ENCODE assay signal across 20 mouse cellular contexts in genomic region chr11:46386556-46386955, GRCm38 (mm10). TPM values are rescaled to one million over a fixed set of nuclear protein-coding genes. Genes with fewer than 3 reads are reported as not detected.
"Had no signal": no experiment of that assay in that cellular context is flagged by ENCODE, and none has a peak within 500 bp of the region (broad histone marks: within the 10 kb centered on the region; RNA-seq: fewer than 3 reads in every experiment).

No protein-coding gene starts in this region.

- H3K4me1 ChIP-seq: liver, embryonic 15.5 days; midbrain, embryonic 13.5 days; neural tube, embryonic 12.5 days had no signal

- H3K27me3 ChIP-seq: liver, embryonic 15.5 days; midbrain, embryonic 13.5 days; neural tube, embryonic 12.5 days had no signal

- DNase-seq: kidney, adult 18-20 months; kidney, postnatal 10 days; kidney, postnatal 4 days; left cerebral cortex, postnatal 4 days; lung, adult 2 months; lung, postnatal 36 days; retina, postnatal 1 day; right cerebral cortex, postnatal 4 days; thymus, postnatal 25 days had no signal

- H3K36me3 ChIP-seq: liver, embryonic 15.5 days; midbrain, embryonic 13.5 days; neural tube, embryonic 12.5 days had no signal

- H3K4me2 ChIP-seq: liver, embryonic 11.5 days; liver, embryonic 15.5 days; midbrain, embryonic 13.5 days; neural tube, embryonic 12.5 days had no signal

- H3K27ac ChIP-seq: layer of hippocampus, adult 2 months; liver, embryonic 15.5 days; midbrain, embryonic 13.5 days; neural tube, embryonic 12.5 days had no signal

- H3K4me3 ChIP-seq: layer of hippocampus, adult 2 months; liver, embryonic 15.5 days; midbrain, embryonic 13.5 days; myocyte; neural tube, embryonic 12.5 days had no signal

- H3K9ac ChIP-seq: liver, embryonic 15.5 days; midbrain, embryonic 13.5 days; neural tube, embryonic 12.5 days had no signal

- ATAC-seq: lung, postnatal 0 days; midbrain, embryonic 13.5 days had no signal

- H3K9me3 ChIP-seq: liver, embryonic 15.5 days; midbrain, embryonic 13.5 days; neural tube, embryonic 12.5 days had no signal

RNA-seq across cellular contexts. Expression of gene Itk, which starts 2.8 kb away (rescaled TPM):
- polyA plus RNA-seq: midbrain, embryonic 13.5 days; neural tube, embryonic 12.5 days had no signal

RNA-seq across cellular contexts. Expression of gene Fam71b, which starts 9.8 kb away (rescaled TPM):
- polyA plus RNA-seq: kidney, embryonic 14.5 days; limb, embryonic 14.5 days; liver, embryonic 11.5 days; liver, embryonic 15.5 days; lung, postnatal 0 days; midbrain, embryonic 13.5 days; neural tube, embryonic 12.5 days; stomach, embryonic 16.5 days; urinary bladder, adult 2 months had no signal
